Mouse (Mus musculus) erythroblast, embryonic 14.5 days (primary cell): ENCODE measurements around the gene Zfp316.

ENCODE experiments used
- GATA1 ChIP-seq: IDR thresholded peaks from 2 replicates; pipeline ENCODE4 v1.6.1; 2012; ENCODE audit warnings: low read length, inconsistent platforms, mixed read lengths
- TAL1 ChIP-seq: IDR thresholded peaks from 3 replicates; pipeline ENCODE4 v1.6.1; 2012; ENCODE audit warnings: low read length, inconsistent platforms, mixed read lengths

DNA sequence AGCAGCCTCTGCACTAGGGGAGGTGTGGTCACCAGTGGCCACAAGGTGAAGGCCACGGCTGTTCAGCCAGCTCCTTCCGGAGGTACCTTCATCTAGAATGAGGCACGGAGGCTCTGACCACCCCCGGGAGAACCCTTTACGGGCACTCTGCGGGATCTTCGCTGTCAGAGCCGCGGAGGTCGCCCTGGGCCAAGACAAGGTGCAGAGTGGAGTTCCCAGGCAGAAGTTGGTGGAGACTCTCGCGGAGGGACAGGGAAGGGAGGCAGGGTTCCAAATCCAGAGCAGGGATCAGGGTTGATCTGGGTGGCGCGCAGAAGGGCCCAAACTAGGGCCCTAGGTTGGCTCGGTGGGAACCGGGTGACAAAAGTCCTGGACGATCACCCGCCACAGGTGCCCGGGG, 23.1 kb upstream of the Zfp316 start:
- TF ChIP-seq GATA1, result no peak
- TF ChIP-seq TAL1, result no peak
